Mouse (Mus musculus): Measurements from ENCODE around the gene Adcy9. TPM values are rescaled to one million over a fixed set of nuclear protein-coding genes. Genes with fewer than 3 reads are reported as not detected.

The Adcy9 gene
- polyA plus RNA-seq, 2 experiments: 0.65 to 0.81 TPM

- no peak overlapping the region for H3K4me2 ChIP-seq (ENCODE audit: low read depth)
- H3K27ac ChIP-seq: no peak overlapping the region
- H3K9me3 ChIP-seq (ENCODE audit: control insufficient read depth, low read length): no peaks in the 10 kb centered on the region
- no peak overlapping the region for H3K4me3 ChIP-seq (ENCODE audit: insufficient read depth in 1 of 2, low read depth in 2 of 2, low read length in 2 of 2)
- H3K9ac ChIP-seq (replicated peaks): no peak overlapping the region
- TF ChIP-seq EP300 (IDR thresholded peaks at IDR 0.05; ENCODE audit: low read depth) (no peak), CTCF (IDR thresholded peaks at IDR 0.05; ENCODE audit: low read depth) (no peak)
- H3K36me3 ChIP-seq (replicated peaks; ENCODE audit: control insufficient read depth, insufficient read depth, low read depth): no peaks in the 10 kb centered on the region
- no peaks in the 10 kb centered on the region for H3K27me3 ChIP-seq (ENCODE audit: control insufficient read depth, insufficient read depth, low read length)
- ATAC-seq (ENCODE audit: insufficient read depth): no peak
- no peak for DNase-seq (ENCODE audit: low read depth in 3 of 3, low spot score in 3 of 3)
- peaks cover 0 to 31% of the 10 kb centered on the region in 2 experiments for H3K4me1 ChIP-seq (replicated peaks; ENCODE audit: control insufficient read depth in 2 of 2, insufficient read depth in 2 of 2, low read length in 1 of 2)
- 83% methylated on average over 1 of the region's 1 CpGs for WGBS (ENCODE audit: insufficient replicate concordance)
Observed at GRCm38 (mm10) chr16:4367291-4367690, 53.0 kb downstream of the Adcy9 start.

GRCm38 (mm10) chr16:4366671-4367070 is 53.6 kb downstream of the Adcy9 start:
- ATAC-seq (ENCODE audit: insufficient read depth) (no peak), DNase-seq (ENCODE audit: low read depth in 3 of 3, low spot score in 3 of 3) (no peak)
- H3K27ac ChIP-seq: no peak overlapping the region
- H3K9me3 ChIP-seq (ENCODE audit: control insufficient read depth, low read length): no peaks in the 10 kb centered on the region
- H3K9ac ChIP-seq (replicated peaks): no peak overlapping the region
- H3K27me3 ChIP-seq (ENCODE audit: control insufficient read depth, insufficient read depth, low read length): no peaks in the 10 kb centered on the region
- H3K4me3 ChIP-seq (ENCODE audit: insufficient read depth in 1 of 2, low read depth in 2 of 2, low read length in 2 of 2): no peak overlapping the region
- WGBS (ENCODE audit: insufficient replicate concordance): 68% methylated on average over 3 of the region's 3 CpGs
- H3K4me2 ChIP-seq (ENCODE audit: low read depth): no peak overlapping the region
- TF ChIP-seq CTCF (IDR thresholded peaks at IDR 0.05; ENCODE audit: low read depth): no peak
- no peak for TF ChIP-seq EP300 (IDR thresholded peaks at IDR 0.05; ENCODE audit: low read depth)
- no peaks in the 10 kb centered on the region for H3K36me3 ChIP-seq (replicated peaks; ENCODE audit: control insufficient read depth, insufficient read depth, low read depth)
- H3K4me1 ChIP-seq (replicated peaks; ENCODE audit: control insufficient read depth in 2 of 2, insufficient read depth in 2 of 2, low read length in 1 of 2): peaks cover 0 to 31% of the 10 kb centered on the region in 2 experiments

GRCm38 (mm10) chr16:4363341-4364116 is 56.8 kb downstream of the Adcy9 start:
- no peaks in the 10 kb centered on the region for H3K36me3 ChIP-seq (replicated peaks; ENCODE audit: control insufficient read depth, insufficient read depth, low read depth)
- H3K4me2 ChIP-seq (ENCODE audit: low read depth): no peak overlapping the region
- 33% methylated on average over 4 of the region's 4 CpGs for WGBS (ENCODE audit: insufficient replicate concordance)
- no peaks in the 10 kb centered on the region for H3K27me3 ChIP-seq (ENCODE audit: control insufficient read depth, insufficient read depth, low read length)
- peaks cover 0 to 17% of the 10 kb centered on the region in 2 experiments; a peak in 3 of 4 replicates for H3K4me1 ChIP-seq (replicated peaks; ENCODE audit: control insufficient read depth in 2 of 2, insufficient read depth in 2 of 2, low read length in 1 of 2)
- H3K9ac ChIP-seq (replicated peaks): no peak overlapping the region
- H3K4me3 ChIP-seq (ENCODE audit: insufficient read depth in 1 of 2, low read depth in 2 of 2, low read length in 2 of 2): no peak overlapping the region
- H3K27ac ChIP-seq: no peak overlapping the region
- no peak for TF ChIP-seq CTCF (IDR thresholded peaks at IDR 0.05; ENCODE audit: low read depth)
- no peak for TF ChIP-seq EP300 (IDR thresholded peaks at IDR 0.05; ENCODE audit: low read depth)
- peak; percentile 60 for ATAC-seq (ENCODE audit: insufficient read depth)
- no peak for DNase-seq (ENCODE audit: low read depth in 3 of 3, low spot score in 3 of 3)
- no peaks in the 10 kb centered on the region for H3K9me3 ChIP-seq (ENCODE audit: control insufficient read depth, low read length)

GRCm38 (mm10) chr16:4355260-4356043 is 64.8 kb downstream of the Adcy9 start:
- Histone ChIP-seq H3K4me2 (ENCODE audit: low read depth) (no peak overlapping the region), H3K4me1 (replicated peaks; ENCODE audit: control insufficient read depth in 2 of 2, insufficient read depth in 2 of 2, low read length in 1 of 2) (no peaks in the 10 kb centered on the region), H3K27me3 (ENCODE audit: control insufficient read depth, insufficient read depth, low read length) (no peaks in the 10 kb centered on the region), H3K9me3 (ENCODE audit: control insufficient read depth, low read length) (no peaks in the 10 kb centered on the region), H3K36me3 (replicated peaks; ENCODE audit: control insufficient read depth, insufficient read depth, low read depth) (no peaks in the 10 kb centered on the region), H3K27ac (no peak overlapping the region), H3K4me3 (ENCODE audit: insufficient read depth in 1 of 2, low read depth in 2 of 2, low read length in 2 of 2) (no peak overlapping the region), H3K9ac (replicated peaks) (no peak overlapping the region)
- no peak for DNase-seq (ENCODE audit: low read depth in 3 of 3, low spot score in 3 of 3)
- no peak for ATAC-seq (ENCODE audit: insufficient read depth)
- 60% methylated on average over 4 of the region's 4 CpGs for WGBS (ENCODE audit: insufficient replicate concordance)
- TF ChIP-seq CTCF (IDR thresholded peaks at IDR 0.05; ENCODE audit: low read depth) (no peak), EP300 (IDR thresholded peaks at IDR 0.05; ENCODE audit: low read depth) (no peak)

DNA sequence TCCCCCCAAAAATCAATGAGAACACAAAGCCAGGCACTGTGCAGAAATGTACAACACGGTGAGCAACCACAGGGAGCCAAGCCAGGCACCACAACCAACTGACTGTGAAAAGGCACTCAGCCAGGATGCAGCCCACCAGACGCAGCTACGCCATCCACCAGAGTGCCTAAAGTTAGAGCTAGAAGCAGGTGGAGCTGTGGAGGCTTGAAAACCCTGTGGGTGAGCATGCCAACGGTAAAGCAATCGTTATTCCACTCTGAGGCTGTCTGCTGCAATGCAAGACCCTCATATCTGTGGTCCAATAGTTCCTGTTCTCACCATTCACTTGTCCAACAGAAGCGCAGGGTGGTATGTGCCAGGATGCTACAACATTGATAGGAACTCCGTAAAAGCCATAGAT is 77.7 kb downstream of the Adcy9 start:
- Histone ChIP-seq H3K9me3 (ENCODE audit: control insufficient read depth, low read length) (no peaks in the 10 kb centered on the region), H3K36me3 (replicated peaks; ENCODE audit: control insufficient read depth, insufficient read depth, low read depth) (no peaks in the 10 kb centered on the region), H3K9ac (replicated peaks) (no peak overlapping the region), H3K4me2 (ENCODE audit: low read depth) (no peak overlapping the region), H3K4me3 (ENCODE audit: insufficient read depth in 1 of 2, low read depth in 2 of 2, low read length in 2 of 2) (no peak overlapping the region), H3K27ac (no peak overlapping the region), H3K27me3 (ENCODE audit: control insufficient read depth, insufficient read depth, low read length) (no peaks in the 10 kb centered on the region), H3K4me1 (replicated peaks; ENCODE audit: control insufficient read depth in 2 of 2, insufficient read depth in 2 of 2, low read length in 1 of 2) (no peaks in the 10 kb centered on the region)
- DNase-seq (ENCODE audit: low read depth in 3 of 3, low spot score in 3 of 3) (no peak), ATAC-seq (ENCODE audit: insufficient read depth) (no peak)
- TF ChIP-seq EP300 (IDR thresholded peaks at IDR 0.05; ENCODE audit: low read depth) (no peak), CTCF (IDR thresholded peaks at IDR 0.05; ENCODE audit: low read depth) (no peak)
- WGBS (ENCODE audit: insufficient replicate concordance): 74% methylated on average over 7 of the region's 7 CpGs
